ENCODE assay signal across 8 mouse cellular contexts in the genomic region with DNA sequence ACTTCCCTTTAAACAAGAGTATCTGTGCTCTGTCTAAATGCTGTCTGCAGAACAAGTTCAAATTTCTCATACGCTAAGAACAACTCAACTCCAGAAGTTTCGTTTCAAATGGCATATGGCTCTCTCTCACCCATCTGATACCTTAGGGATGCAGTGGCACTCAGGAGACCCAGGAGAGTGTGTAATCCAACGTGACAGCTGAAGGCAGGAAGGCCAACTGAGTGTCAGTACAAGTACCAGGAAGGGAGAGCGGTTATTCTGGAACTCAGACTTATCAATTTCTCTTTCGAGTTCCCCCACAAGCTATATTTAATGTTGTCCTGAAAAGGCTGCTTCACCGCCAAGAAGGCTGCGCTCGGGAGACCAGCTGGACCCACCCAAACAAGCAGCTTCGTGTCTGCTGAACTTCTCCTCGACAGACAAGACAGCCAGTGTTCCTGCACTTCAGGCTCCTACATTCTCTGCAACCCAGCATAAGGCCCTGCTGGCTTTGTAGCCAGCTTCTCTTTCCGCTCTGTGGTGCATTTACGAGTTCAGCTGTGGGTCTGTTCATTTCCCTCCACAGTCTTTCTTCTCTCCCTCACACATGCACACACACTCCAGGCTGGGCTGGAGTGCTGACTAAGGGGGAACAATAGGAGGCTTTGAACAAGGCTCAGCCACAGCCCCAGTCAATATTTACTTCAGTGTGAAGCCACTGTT. TPM values are rescaled to one million over a fixed set of nuclear protein-coding genes. Genes with fewer than 3 reads are reported as not detected.
DNase-seq lines count a peak whose midpoint lies in the region; ATAC-seq and TF ChIP-seq lines count a peak whose summit lies in the region.

No protein-coding gene starts in this region.

- DNase-seq in lung, adult 18-20 months: peak; percentile 6 to 16
- no peak for DNase-seq in lung, adult 2 months
- DNase-seq in embryo, embryonic 10.5 days (ENCODE audit: low spot score): peak; percentile 68
- peak; percentile 9 to 13 for DNase-seq in layer of hippocampus, postnatal 36 days
- no peak for DNase-seq in urinary bladder, adult 18-20 months (ENCODE audit: low spot score in 2 of 2)
- DNase-seq in adrenal gland, postnatal 4 days (ENCODE audit: low spot score in 2 of 2): no peak

- no peak for TF ChIP-seq CTCF in lung, adult 2 months (IDR thresholded peaks at IDR 0.05; ENCODE audit: insufficient read depth, low read length)

- H3K4me3 ChIP-seq in lung, adult 2 months (replicated peaks; ENCODE audit: extremely low read depth, low read depth, low read length): no peak overlapping the region
- H3K4me3 ChIP-seq in heart, embryonic 12.5 days: peak overlapping the region; percentile 14; the same call in 1 of the 2 replicates
- H3K4me3 ChIP-seq in neural tube, embryonic 15.5 days (replicated peaks): no peak overlapping the region

- 0 out of 2 replicates have a peak, but pooled peaks have one; percentile 29 for ATAC-seq in heart, embryonic 12.5 days (ENCODE audit: insufficient number of reproducible peaks, low FRiP score)
- peak; percentile 63 for ATAC-seq in neural tube, embryonic 15.5 days (ENCODE audit: low FRiP score)

- no peaks in the 10 kb centered on the region; the same call in 1 of the 2 replicates for H3K4me1 ChIP-seq in lung, adult 2 months (ENCODE audit: control insufficient read depth, insufficient read depth, low read length)
- H3K4me1 ChIP-seq in heart, embryonic 12.5 days (replicated peaks): peaks cover 27% of the 10 kb centered on the region
- peaks cover 7% of the 10 kb centered on the region; the same call in 1 of the 2 replicates for H3K4me1 ChIP-seq in neural tube, embryonic 15.5 days

- H3K36me3 ChIP-seq in heart, embryonic 12.5 days: no peaks in the 10 kb centered on the region
- no peaks in the 10 kb centered on the region for H3K36me3 ChIP-seq in neural tube, embryonic 15.5 days

- no peak for TF ChIP-seq POLR2A in lung, adult 2 months (IDR thresholded peaks at IDR 0.05; ENCODE audit: borderline replicate concordance, extremely low read depth, low read depth, low read length)

- WGBS in lung, adult 2 months: 31% methylated on average over 12 of the region's 12 CpGs
- 16% methylated on average over 12 of the region's 12 CpGs for WGBS in heart, embryonic 12.5 days
- 22% methylated on average over 12 of the region's 12 CpGs for WGBS in neural tube, embryonic 15.5 days

- H3K9ac ChIP-seq in heart, embryonic 12.5 days: peak overlapping the region; percentile 67; the same call in 1 of the 2 replicates
- no peak overlapping the region for H3K9ac ChIP-seq in neural tube, embryonic 15.5 days (replicated peaks)

- no peaks in the 10 kb centered on the region for H3K9me3 ChIP-seq in heart, embryonic 12.5 days (replicated peaks)
- H3K9me3 ChIP-seq in neural tube, embryonic 15.5 days (replicated peaks): no peaks in the 10 kb centered on the region

- peak overlapping the region; percentile 70 for H3K27ac ChIP-seq in heart, embryonic 12.5 days (ENCODE audit: poor library complexity, severe bottlenecking)
- peak overlapping the region; percentile 2; the same call in 1 of the 2 replicates for H3K27ac ChIP-seq in neural tube, embryonic 15.5 days (replicated peaks)

- H3K4me2 ChIP-seq in heart, embryonic 12.5 days: peak overlapping the region; percentile 54
- H3K4me2 ChIP-seq in neural tube, embryonic 15.5 days: peak overlapping the region; percentile 20

- H3K27me3 ChIP-seq in heart, embryonic 12.5 days (replicated peaks): no peaks in the 10 kb centered on the region
- no peaks in the 10 kb centered on the region for H3K27me3 ChIP-seq in neural tube, embryonic 15.5 days (replicated peaks)

RNA-seq across cellular contexts. Expression of gene Efna5, which starts 18.7 kb away (rescaled TPM):
- polyA plus RNA-seq in lung, adult 2 months (2012; rRNA removed): 1.5 and 2.3 TPM in 2 replicates
- polyA plus RNA-seq in heart, embryonic 12.5 days (2016; fragmentation: Nextera tagmentation; extraction: Ambion mirVana): 24.5 and 25.2 TPM in 2 replicates
- 1 to 10 TPM; 5.2 to 7.2 TPM for total RNA-seq in layer of hippocampus, postnatal 36 days (2021)
- polyA plus RNA-seq in neural tube, embryonic 15.5 days (2015; fragmentation: Nextera tagmentation; extraction: Ambion mirVana): 44.4 and 46.0 TPM in 2 replicates
- total RNA-seq in adrenal gland, postnatal 4 days (2021): 10 to 100 TPM; 32.9 to 40.6 TPM

Comparison
In these comparisons a context has a peak if more than half of its experiments do, and no peak if none do; other contexts are left out.
1. DNase-seq: peak in lung, adult 18-20 months (2 of 2), embryo, embryonic 10.5 days (single experiment) and layer of hippocampus, postnatal 36 days (2 of 2); none in lung, adult 2 months (single experiment), urinary bladder, adult 18-20 months (0 of 2) and adrenal gland, postnatal 4 days (0 of 2).